20 mouse cellular contexts compared by ENCODE assay signal in genomic region chr10:13369581-13370375, GRCm38 (mm10).
DNase-seq lines count a peak whose midpoint lies in the region; ATAC-seq and TF ChIP-seq lines count a peak whose summit lies in the region.
"Had no signal": no experiment of that assay in that cellular context is flagged by ENCODE, and none has a peak within 500 bp of the region (broad histone marks: within the 10 kb centered on the region; RNA-seq: fewer than 3 reads in every experiment).

No protein-coding gene starts in this region.

- H3K9ac ChIP-seq in heart, embryonic 14.5 days (ENCODE audit: low read length), result no peak overlapping the region
- no peak overlapping the region for H3K9ac ChIP-seq in midbrain, postnatal 0 days (replicated peaks; ENCODE audit: low read length, poor library complexity, severe bottlenecking)
- H3K9ac ChIP-seq: embryonic facial prominence, embryonic 12.5 days; hindbrain, embryonic 15.5 days; intestine, embryonic 15.5 days had no signal

- WGBS in heart, embryonic 14.5 days, result 70% methylated on average over 13 of the region's 13 CpGs
- 85% methylated on average over 13 of the region's 13 CpGs for WGBS in midbrain, postnatal 0 days

- no peak for TF ChIP-seq CTCF in midbrain, postnatal 0 days (IDR thresholded peaks at IDR 0.05)

- peak overlapping the region; percentile 3 to 27; a peak in 1 of 4 replicates for H3K27ac ChIP-seq in heart, embryonic 14.5 days (replicated peaks in 1 of 2; ENCODE audit: control insufficient read depth in 1 of 2, insufficient read depth in 1 of 2, low read depth in 2 of 2, low read length in 2 of 2)
- H3K27ac ChIP-seq in midbrain, postnatal 0 days (ENCODE audit: low read depth, low read length), result no peak overlapping the region
- H3K27ac ChIP-seq: embryonic facial prominence, embryonic 12.5 days; forebrain, embryonic 10.5 days; hindbrain, embryonic 15.5 days; intestine, embryonic 15.5 days; macrophage had no signal

- no peak for DNase-seq in heart, postnatal 4 days
- peak; percentile 69 for DNase-seq in Muller cell, postnatal 12 days (ENCODE audit: inconsistent ontology term)
- DNase-seq in R1 (ENCODE audit: low read depth, low spot score), result peak; percentile 19
- peak; percentile 79 for DNase-seq in gonadal fat pad, adult 2 months (ENCODE audit: low read depth)
- no peak for DNase-seq in retina, embryonic 14.5 days (ENCODE audit: low spot score)
- DNase-seq in midbrain, postnatal 0 days (ENCODE audit: low spot score), result no peak
- DNase-seq in cerebellum, postnatal 10 days, result no peak
- DNase-seq: cerebellum, adult 11 months; cerebellum, adult 9-11 months; gastrocnemius, postnatal 25 days; kidney, adult 8-10 months; kidney, postnatal 14 days; left cerebral cortex, postnatal 4 days had no signal

- peaks cover 6 to 19% of the 10 kb centered on the region in 2 experiments for H3K4me1 ChIP-seq in heart, embryonic 14.5 days (ENCODE audit: control insufficient read depth in 2 of 2, insufficient read depth in 2 of 2, low read length in 2 of 2)
- no peaks in the 10 kb centered on the region for H3K4me1 ChIP-seq in midbrain, postnatal 0 days (ENCODE audit: insufficient read depth, low read length)
- H3K4me1 ChIP-seq: embryonic facial prominence, embryonic 12.5 days; hindbrain, embryonic 15.5 days; intestine, embryonic 15.5 days had no signal

- H3K27me3 ChIP-seq in heart, embryonic 14.5 days (ENCODE audit: control insufficient read depth, insufficient read depth, low read length), result no peaks in the 10 kb centered on the region
- H3K27me3 ChIP-seq in midbrain, postnatal 0 days (ENCODE audit: insufficient read depth, low read length), result no peaks in the 10 kb centered on the region
- H3K27me3 ChIP-seq: embryonic facial prominence, embryonic 12.5 days; hindbrain, embryonic 15.5 days; intestine, embryonic 15.5 days had no signal

- H3K9me3 ChIP-seq in heart, embryonic 14.5 days (ENCODE audit: control insufficient read depth, low read length), result no peaks in the 10 kb centered on the region
- H3K9me3 ChIP-seq in midbrain, postnatal 0 days (ENCODE audit: low read length), result no peaks in the 10 kb centered on the region
- H3K9me3 ChIP-seq: embryonic facial prominence, embryonic 12.5 days; forebrain, embryonic 10.5 days; hindbrain, embryonic 15.5 days; intestine, embryonic 15.5 days had no signal

- H3K36me3 ChIP-seq in heart, embryonic 14.5 days (ENCODE audit: control insufficient read depth, insufficient read depth, low read length), result no peaks in the 10 kb centered on the region
- no peaks in the 10 kb centered on the region for H3K36me3 ChIP-seq in midbrain, postnatal 0 days (ENCODE audit: insufficient read depth, low read length)
- H3K36me3 ChIP-seq: embryonic facial prominence, embryonic 12.5 days; forebrain, embryonic 10.5 days; hindbrain, embryonic 15.5 days; intestine, embryonic 15.5 days had no signal

- no peak overlapping the region for H3K4me2 ChIP-seq in heart, embryonic 14.5 days (ENCODE audit: low read length)
- H3K4me2 ChIP-seq in midbrain, postnatal 0 days (ENCODE audit: low read depth, low read length, poor library complexity, severe bottlenecking), result no peak overlapping the region
- H3K4me2 ChIP-seq: embryonic facial prominence, embryonic 12.5 days; hindbrain, embryonic 15.5 days; intestine, embryonic 15.5 days had no signal

- H3K4me3 ChIP-seq in heart, embryonic 14.5 days (ENCODE audit: control insufficient read depth in 1 of 2, insufficient read depth in 1 of 2, low read depth in 1 of 2, low read length in 2 of 2), result no peak overlapping the region
- H3K4me3 ChIP-seq in midbrain, postnatal 0 days (ENCODE audit: low read depth, low read length), result no peak overlapping the region
- H3K4me3 ChIP-seq: embryonic facial prominence, embryonic 12.5 days; forebrain, embryonic 10.5 days; hindbrain, embryonic 15.5 days; intestine, embryonic 15.5 days had no signal

- ATAC-seq in heart, embryonic 14.5 days (ENCODE audit: insufficient number of reproducible peaks, insufficient read depth, low FRiP score, low read depth), result no peak
- no peak for ATAC-seq in midbrain, postnatal 0 days (ENCODE audit: low FRiP score)
- ATAC-seq: intestine, embryonic 15.5 days; midbrain, embryonic 16.5 days had no signal

Comparison
In these comparisons a context has a peak if more than half of its experiments do, and no peak if none do; other contexts are left out.
1. DNase-seq: peak in Muller cell, postnatal 12 days (single experiment), R1 (single experiment) and gonadal fat pad, adult 2 months (single experiment); none in heart, postnatal 4 days (single experiment), retina, embryonic 14.5 days (single experiment), midbrain, postnatal 0 days (single experiment) and cerebellum, postnatal 10 days (0 of 2).